Mouse (Mus musculus): ENCODE data around the gene Ppa1. TPM values are rescaled to one million over a fixed set of nuclear protein-coding genes. Genes with fewer than 3 reads are reported as not detected.
A peak's percentile ranks its signal among the peaks of the same experiment; 100 is the strongest.

Gene Ppa1
- polyA plus RNA-seq, 1 experiment from 2014 or later = 124 TPM

DNA sequence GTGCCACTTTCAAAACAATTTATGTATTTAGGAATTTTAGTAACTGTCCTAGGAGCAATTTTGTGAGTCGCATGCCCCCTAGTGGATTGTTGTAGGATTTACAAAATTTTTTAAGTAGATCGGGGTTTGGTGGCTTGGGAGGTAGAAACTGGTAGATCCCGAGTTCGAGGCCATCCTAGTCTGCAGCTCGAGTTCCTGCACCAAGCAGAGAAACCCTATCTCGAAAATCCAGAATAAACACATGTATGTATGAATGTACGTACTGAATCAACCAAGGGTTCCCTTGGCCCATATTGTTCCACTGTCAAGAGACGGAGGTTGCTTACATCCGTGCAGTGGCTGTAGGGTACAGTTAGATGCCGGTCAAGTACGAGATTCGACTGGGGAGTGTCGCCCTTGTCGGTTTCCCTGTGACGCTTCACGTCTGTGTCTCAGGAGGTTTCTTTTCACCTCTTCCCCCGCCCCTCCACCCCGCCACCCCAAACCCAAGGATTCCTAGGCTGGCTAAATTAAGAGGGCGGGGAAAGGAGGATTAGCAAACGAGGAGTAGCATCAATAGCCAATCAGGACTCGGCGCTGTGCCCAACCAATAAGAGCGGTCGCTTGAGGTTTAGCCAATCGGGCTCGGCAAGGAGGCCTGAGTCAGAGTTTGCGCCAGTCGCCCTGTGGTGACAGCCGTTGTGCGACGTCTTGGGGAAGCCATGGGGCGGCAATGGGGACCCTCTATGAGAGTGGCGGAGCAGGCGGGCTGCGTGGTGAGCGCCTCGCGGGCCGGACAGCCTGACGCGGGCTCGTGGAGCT, 46.7 kb downstream of the Ppa1 start, which contains the start of gene Tysnd1:
Gene Tysnd1, plus strand, starts transcription at position 645 of the 801 bp plus-strand sequence.
- WGBS = 2% methylated on average over 34 of the region's 42 CpGs
- peak within 1 kb of the TSS; percentile 88 for H3K9ac ChIP-seq (ENCODE audit: low read length)
- peak within 1 kb of the TSS; percentile 97 for H3K4me3 ChIP-seq (ENCODE audit: low read depth, low read length)
- H3K4me2 ChIP-seq (replicated peaks; ENCODE audit: low read depth) = peak within 1 kb of the TSS; percentile 99
- H3K4me1 ChIP-seq (replicated peaks; ENCODE audit: control insufficient read depth, insufficient read depth) = peaks cover 5% of the 10 kb centered on the region; the same call in 1 of the 2 replicates
- peak within 1 kb of the TSS; percentile 40 for H3K27ac ChIP-seq (replicated peaks)
- TF ChIP-seq EP300 (optimal IDR thresholded peaks at IDR 0.05) = no peak
- peak; percentile 64 for TF ChIP-seq CTCF (IDR thresholded peaks at IDR 0.05; ENCODE audit: low read depth)
- H3K27me3 ChIP-seq (ENCODE audit: control insufficient read depth, insufficient read depth, low read length) = no peaks in the 10 kb centered on the region
- ATAC-seq (ENCODE audit: low FRiP score, low TSS enrichment) (peak; percentile 95), DNase-seq (ENCODE audit: low spot score) (peak; percentile 95)
- no peaks in the 10 kb centered on the region for H3K9me3 ChIP-seq (ENCODE audit: control insufficient read depth, low read length)
- peaks cover 22% of the 10 kb centered on the region for H3K36me3 ChIP-seq (ENCODE audit: control insufficient read depth, insufficient read depth, low read length)

GRCm38 (mm10) chr10:61695703-61696559, 47.6 kb downstream of the Ppa1 start:
- Histone ChIP-seq H3K27me3 (ENCODE audit: control insufficient read depth, insufficient read depth, low read length) (no peaks in the 10 kb centered on the region), H3K27ac (replicated peaks) (peak overlapping the region; percentile 40), H3K9ac (ENCODE audit: low read length) (peak overlapping the region; percentile 88), H3K9me3 (ENCODE audit: control insufficient read depth, low read length) (no peaks in the 10 kb centered on the region), H3K4me2 (replicated peaks; ENCODE audit: low read depth) (peak overlapping the region; percentile 99), H3K4me1 (replicated peaks; ENCODE audit: control insufficient read depth, insufficient read depth) (peaks cover 5% of the 10 kb centered on the region; the same call in 1 of the 2 replicates), H3K4me3 (ENCODE audit: low read depth, low read length) (peak overlapping the region; percentile 97), H3K36me3 (ENCODE audit: control insufficient read depth, insufficient read depth, low read length) (peaks cover 15% of the 10 kb centered on the region)
- under 1% methylated on average over 85 of the region's 111 CpGs for WGBS
- ATAC-seq (ENCODE audit: low FRiP score, low TSS enrichment) (no peak; the same call in 1 of the 2 replicates), DNase-seq (ENCODE audit: low spot score) (peak; percentile 41)
- TF ChIP-seq CTCF (IDR thresholded peaks at IDR 0.05; ENCODE audit: low read depth) (no peak), EP300 (optimal IDR thresholded peaks at IDR 0.05) (no peak)

GRCm38 (mm10) chr10:61696560-61696823, 48.1 kb downstream of the Ppa1 start:
- Histone ChIP-seq H3K27me3 (ENCODE audit: control insufficient read depth, insufficient read depth, low read length) (no peaks in the 10 kb centered on the region), H3K27ac (replicated peaks) (no peak overlapping the region), H3K4me1 (replicated peaks; ENCODE audit: control insufficient read depth, insufficient read depth) (peaks cover 5% of the 10 kb centered on the region; the same call in 1 of the 2 replicates), H3K4me3 (ENCODE audit: low read depth, low read length) (peak overlapping the region; percentile 97), H3K9me3 (ENCODE audit: control insufficient read depth, low read length) (no peaks in the 10 kb centered on the region), H3K9ac (ENCODE audit: low read length) (peak overlapping the region; percentile 88), H3K36me3 (ENCODE audit: control insufficient read depth, insufficient read depth, low read length) (peaks cover 12% of the 10 kb centered on the region), H3K4me2 (replicated peaks; ENCODE audit: low read depth) (peak overlapping the region; percentile 99)
- WGBS = 16% methylated on average over 19 of the region's 19 CpGs
- DNase-seq (ENCODE audit: low spot score) (no peak), ATAC-seq (ENCODE audit: low FRiP score, low TSS enrichment) (no peak)
- TF ChIP-seq EP300 (optimal IDR thresholded peaks at IDR 0.05) (no peak), CTCF (IDR thresholded peaks at IDR 0.05; ENCODE audit: low read depth) (no peak)

DNA sequence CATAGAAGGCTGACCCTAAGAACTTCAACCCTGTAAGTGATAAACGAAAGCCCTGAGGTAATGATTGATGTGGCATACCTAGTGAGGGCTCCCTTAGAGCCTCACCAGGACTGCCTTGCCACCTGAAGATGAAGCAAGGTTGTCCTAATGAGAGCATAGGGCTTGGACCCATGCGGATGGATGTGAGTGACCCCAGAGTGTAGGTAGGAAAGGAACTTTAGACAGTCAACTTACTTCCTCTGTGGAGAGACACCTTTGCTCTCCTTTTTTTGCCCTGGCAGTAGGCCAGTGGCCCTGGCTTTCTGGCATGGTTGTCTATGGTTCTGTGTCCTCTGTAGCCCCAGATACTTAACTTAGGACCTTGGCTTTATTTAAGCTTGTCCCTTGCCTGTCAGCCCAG, 48.7 kb downstream of the Ppa1 start:
- peak overlapping the region; percentile 99 for H3K4me2 ChIP-seq (replicated peaks; ENCODE audit: low read depth)
- H3K27me3 ChIP-seq (ENCODE audit: control insufficient read depth, insufficient read depth, low read length) = no peaks in the 10 kb centered on the region
- H3K27ac ChIP-seq (replicated peaks) = no peak overlapping the region
- peaks cover 5% of the 10 kb centered on the region; the same call in 1 of the 2 replicates for H3K4me1 ChIP-seq (replicated peaks; ENCODE audit: control insufficient read depth, insufficient read depth)
- peaks cover 10% of the 10 kb centered on the region for H3K36me3 ChIP-seq (ENCODE audit: control insufficient read depth, insufficient read depth, low read length)
- no peak overlapping the region; the same call in 1 of the 2 replicates for H3K4me3 ChIP-seq (ENCODE audit: low read depth, low read length)
- H3K9ac ChIP-seq (ENCODE audit: low read length) = no peak overlapping the region
- no peaks in the 10 kb centered on the region for H3K9me3 ChIP-seq (ENCODE audit: control insufficient read depth, low read length)
- 80% methylated on average over 2 of the region's 2 CpGs for WGBS
- DNase-seq (ENCODE audit: low spot score) (no peak), ATAC-seq (ENCODE audit: low FRiP score, low TSS enrichment) (no peak)
- TF ChIP-seq CTCF (IDR thresholded peaks at IDR 0.05; ENCODE audit: low read depth) (no peak), EP300 (optimal IDR thresholded peaks at IDR 0.05) (no peak)

DNA sequence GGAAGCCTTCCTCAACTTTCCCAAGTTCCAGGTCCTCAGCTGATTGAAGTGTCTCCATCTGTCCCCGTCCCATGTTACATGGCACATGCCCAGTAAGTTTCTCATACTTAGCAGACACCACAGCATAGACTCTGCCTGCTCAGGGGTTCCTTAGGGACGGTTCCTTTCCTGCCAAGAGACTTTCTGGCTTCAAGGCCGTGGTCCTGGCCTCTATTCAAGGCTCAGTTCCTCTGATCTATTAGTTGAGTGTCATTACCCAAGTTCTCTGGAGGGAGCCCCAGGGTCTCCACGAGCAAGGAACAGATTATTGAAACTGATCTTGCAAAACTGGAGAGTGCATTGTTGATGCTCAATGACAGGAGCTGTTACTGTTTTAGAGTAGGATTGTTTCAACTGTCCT, 56.3 kb downstream of the Ppa1 start:
- Histone ChIP-seq H3K4me2 (replicated peaks; ENCODE audit: low read depth) (no peak overlapping the region), H3K27ac (replicated peaks) (no peak overlapping the region), H3K36me3 (ENCODE audit: control insufficient read depth, insufficient read depth, low read length) (peaks cover 4% of the 10 kb centered on the region; the same call in 1 of the 2 replicates), H3K27me3 (ENCODE audit: control insufficient read depth, insufficient read depth, low read length) (no peaks in the 10 kb centered on the region), H3K9ac (ENCODE audit: low read length) (no peak overlapping the region), H3K4me1 (replicated peaks; ENCODE audit: control insufficient read depth, insufficient read depth) (no peaks in the 10 kb centered on the region), H3K4me3 (ENCODE audit: low read depth, low read length) (no peak overlapping the region), H3K9me3 (ENCODE audit: control insufficient read depth, low read length) (no peaks in the 10 kb centered on the region)
- DNase-seq (ENCODE audit: low spot score) = no peak
- TF ChIP-seq EP300 (optimal IDR thresholded peaks at IDR 0.05) (no peak), CTCF (IDR thresholded peaks at IDR 0.05; ENCODE audit: low read depth) (no peak)
- 76% methylated on average over 4 of the region's 4 CpGs for WGBS
- no peak for ATAC-seq (ENCODE audit: low FRiP score, low TSS enrichment)

Measured in stomach, postnatal 0 days (tissue).